Mouse (Mus musculus) gastrocnemius, adult 2 months (tissue): ENCODE data around the gene 4932438A13Rik. TPM values are rescaled to one million over a fixed set of nuclear protein-coding genes. Genes with fewer than 3 reads are reported as not detected.

Experiments
- DNase-seq: peaks from one replicate; pipeline ENCODE4 v3.0.0; 2022
- H3K27ac ChIP-seq: fragments of 200-600 bp; 2 replicates; pipeline ENCODE4 v1.8.1; 2022; ENCODE audit warnings: mild to moderate bottlenecking
- H3K4me3 ChIP-seq: fragments of 200-600 bp; 2 replicates; pipeline ENCODE4 v1.8.1; 2022; ENCODE audit warnings: mild to moderate bottlenecking, moderate library complexity
- CTCF ChIP-seq: fragments of 200-600 bp; IDR thresholded peaks from 2 replicates; pipeline ENCODE4 v1.8.1; 2022; ENCODE audit warnings: antibody characterized with exemption, mild to moderate bottlenecking, moderate library complexity
- intact Hi-C: fragments of 180-260 bp; cut with DNase I; formaldehyde crosslinking; loops from one replicate; pipeline ENCODE4 v1.15.1; 2025
- total RNA-seq, 2 experiments: library from RNA; stranded (reverse); gene quantifications; 2 replicates each; pipeline ENCODE4 v1.2.3; 2021

Gene 4932438A13Rik
- total RNA-seq, 2 experiments from 2014 or later, result 32.8 to 32.9 TPM

DNA sequence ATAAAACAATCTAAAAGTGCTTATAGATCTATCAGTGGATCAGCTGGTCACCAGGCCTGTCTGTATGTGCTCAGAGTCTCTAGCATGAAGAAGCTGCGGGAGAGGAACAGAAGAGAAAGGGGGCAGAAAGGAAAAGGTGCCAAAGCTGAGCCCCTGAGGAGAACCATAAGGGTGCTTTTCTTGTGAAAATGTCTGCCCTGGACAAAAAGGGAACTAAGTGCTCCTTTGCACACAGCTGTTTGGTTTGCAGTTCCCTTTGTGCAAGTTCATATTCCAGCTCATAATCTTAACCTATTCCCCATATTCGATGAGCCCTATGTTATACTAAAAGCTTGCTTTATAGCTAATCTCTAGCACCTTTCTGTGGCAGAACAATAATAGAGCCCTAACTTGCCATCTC lies 175.1 kb downstream of the 4932438A13Rik start:
- intact Hi-C loops, result loop anchor here (5.0 kb wide), 1 partner anchor 146 kb away; no protein-coding TSS in a partner anchor
- TF ChIP-seq CTCF, result no peak
- no peak overlapping the region for H3K4me3 ChIP-seq
- DNase-seq, result no peak
- H3K27ac ChIP-seq, result no peak overlapping the region

- no peak for DNase-seq
- intact Hi-C loops, result loop anchor here (5.0 kb wide), 1 partner anchor 148 kb away; no protein-coding TSS in a partner anchor
- TF ChIP-seq CTCF, result no peak
- Histone ChIP-seq H3K27ac (no peak overlapping the region), H3K4me3 (no peak overlapping the region)
These were observed 176.9 kb downstream of the 4932438A13Rik start for GRCm38 (mm10) chr3:37039811-37040210.

DNA sequence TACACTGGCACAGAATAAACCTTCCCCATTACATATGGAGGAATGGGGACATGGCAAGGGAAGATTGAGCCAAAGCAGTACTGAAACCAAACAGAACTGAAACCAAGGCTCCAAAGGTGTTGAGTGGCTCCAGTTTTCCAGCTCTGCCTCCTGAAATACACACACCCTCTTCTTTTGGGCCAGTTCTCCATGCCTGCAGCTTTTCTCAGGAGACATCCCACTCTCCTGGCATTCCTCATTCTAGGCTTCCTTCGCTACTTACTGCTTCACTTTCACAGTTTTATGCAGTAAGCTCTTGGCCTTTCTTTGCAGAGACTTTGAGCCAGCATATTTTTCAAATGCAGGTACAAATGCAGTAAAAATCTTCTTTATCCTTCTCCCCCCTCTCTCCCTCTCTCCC lies 188.6 kb downstream of the 4932438A13Rik start:
- TF ChIP-seq CTCF, result no peak
- intact Hi-C loops, result no loop called here
- no peak for DNase-seq
- Histone ChIP-seq H3K4me3 (no peak overlapping the region), H3K27ac (no peak overlapping the region)

GRCm38 (mm10) chr3:37063406-37063805 lies 200.5 kb downstream of the 4932438A13Rik start, which contains the start of gene Adad1:
Gene Adad1, plus strand, starts transcription at chr3:37063527.
- no peak within 1 kb of the TSS for H3K27ac ChIP-seq
- no peak for TF ChIP-seq CTCF
- peak; percentile 21 for DNase-seq
- no peak within 1 kb of the TSS for H3K4me3 ChIP-seq
- intact Hi-C loops, result no loop called here

DNA sequence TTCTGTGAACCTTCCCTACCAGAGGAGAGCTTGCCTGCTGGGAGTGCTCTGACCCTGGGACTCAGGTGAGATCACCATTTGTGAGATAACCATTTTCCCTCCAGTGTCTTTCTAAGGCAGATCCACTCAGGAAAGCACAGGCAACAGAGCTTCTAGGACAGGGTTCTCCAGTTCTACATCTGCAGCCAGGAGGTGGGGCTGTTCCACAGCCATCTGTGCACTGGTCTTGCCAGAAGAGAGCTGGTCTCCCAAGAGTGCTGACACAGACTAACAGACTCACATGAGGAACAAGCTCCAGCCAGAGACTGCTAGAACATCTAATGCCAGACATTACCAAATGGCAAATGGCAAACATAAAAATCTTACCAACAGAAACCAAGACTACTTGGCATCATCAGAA lies 210.3 kb downstream of the 4932438A13Rik start:
- intact Hi-C loops, result loop anchor here (5.0 kb wide), 1 partner anchor 129 kb away; no protein-coding TSS in a partner anchor
- peak; percentile 61 for DNase-seq
- H3K27ac ChIP-seq, result no peak overlapping the region
- TF ChIP-seq CTCF, result peak; percentile 49
- H3K4me3 ChIP-seq, result no peak overlapping the region

- no peak for TF ChIP-seq CTCF
- DNase-seq, result no peak
- Histone ChIP-seq H3K27ac (no peak overlapping the region), H3K4me3 (no peak overlapping the region)
- intact Hi-C loops, result no loop called here
These were observed 222.0 kb downstream of the 4932438A13Rik start for GRCm38 (mm10) chr3:37084860-37085259.

DNA sequence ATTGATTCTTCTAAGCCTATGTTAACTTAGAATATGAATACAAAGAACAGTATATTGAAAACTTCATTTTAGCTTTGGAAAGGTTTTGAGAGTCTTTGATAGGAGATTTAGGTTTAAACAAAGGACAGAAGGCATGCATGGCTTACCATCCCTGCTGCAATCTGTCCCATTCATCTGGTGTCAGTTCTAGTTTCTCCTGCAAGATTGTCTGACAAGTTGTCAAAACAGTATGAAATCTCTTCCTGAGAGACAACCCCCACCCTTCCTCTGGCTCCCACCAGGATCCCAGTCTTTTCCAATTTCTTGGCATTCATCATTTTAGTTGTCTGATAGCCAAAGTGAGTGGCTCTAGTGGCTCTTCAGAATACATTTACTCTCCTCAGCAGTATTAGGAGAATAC lies 227.8 kb downstream of the 4932438A13Rik start:
- intact Hi-C loops, result no loop called here
- no peak overlapping the region for H3K27ac ChIP-seq
- no peak overlapping the region for H3K4me3 ChIP-seq
- no peak for DNase-seq
- TF ChIP-seq CTCF, result no peak

Other genes with a start within 250 kb of the 4932438A13Rik start
- 1 to 10 TPM; 7.9 to 8.1 TPM for gene Bbs7, start 249.6 kb upstream of the 4932438A13Rik start, total RNA-seq
- gene Trpc3, start 172.9 kb upstream of the 4932438A13Rik start, total RNA-seq, result 1 to 10 TPM; 3.4 to 4.0 TPM
- not detected for gene Adad1, start 200.4 kb downstream of the 4932438A13Rik start, total RNA-seq